Mouse (Mus musculus) CD8-positive naive resting alpha-beta T cell, adult 2 months (primary cell): Measurements from ENCODE around the gene Mmp14.

Source experiments
- DNase-seq, 2 experiments: peaks; one replicate each; pipeline ENCODE4 v3.0.0; 2022; ENCODE audit warnings: low read depth in 2 of 2, low spot score in 2 of 2

The Mmp14 gene

GRCm38 (mm10) chr14:54413877-54414700 lies 17.3 kb upstream of the Mmp14 start:
- DNase-seq: no peak

DNA sequence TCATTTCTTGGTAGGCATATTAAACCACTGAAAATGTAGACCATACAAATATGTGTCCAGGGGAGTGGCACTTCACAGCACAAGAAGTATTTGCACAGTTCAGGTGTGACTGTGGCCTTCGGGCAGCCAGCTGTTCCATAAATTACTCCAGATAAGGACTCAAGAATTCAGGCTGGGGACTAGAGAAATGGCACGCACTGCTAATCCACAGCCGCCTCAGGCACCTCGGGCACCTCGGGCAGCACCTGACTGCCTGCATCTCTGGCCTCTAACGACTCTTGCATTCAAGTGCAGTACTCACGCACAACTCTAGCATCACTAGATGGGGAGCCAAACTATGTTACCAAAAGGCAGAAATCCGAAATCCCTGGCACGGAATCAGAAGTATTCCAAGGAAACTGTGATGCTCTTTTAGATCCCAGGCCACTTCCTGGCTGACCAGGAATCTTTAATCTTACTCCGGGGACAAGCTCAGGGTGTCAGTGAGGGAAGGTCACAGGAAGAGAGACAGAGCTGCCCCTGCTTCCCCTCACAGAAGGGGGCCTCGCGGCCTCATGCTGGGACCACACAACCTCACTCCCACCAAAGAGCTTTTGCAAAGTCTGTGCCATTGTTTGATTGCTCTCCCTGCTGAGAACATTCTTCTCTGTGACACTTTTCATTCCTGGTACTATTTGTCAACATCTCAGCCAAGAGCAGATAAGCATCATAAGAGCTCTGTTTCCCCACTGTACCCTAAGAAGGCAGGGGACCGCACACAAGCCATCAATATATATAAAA lies 16.0 kb upstream of the Mmp14 start:
- DNase-seq: no peak

GRCm38 (mm10) chr14:54416229-54416775 lies 15.1 kb upstream of the Mmp14 start:
- DNase-seq: no peak

DNA sequence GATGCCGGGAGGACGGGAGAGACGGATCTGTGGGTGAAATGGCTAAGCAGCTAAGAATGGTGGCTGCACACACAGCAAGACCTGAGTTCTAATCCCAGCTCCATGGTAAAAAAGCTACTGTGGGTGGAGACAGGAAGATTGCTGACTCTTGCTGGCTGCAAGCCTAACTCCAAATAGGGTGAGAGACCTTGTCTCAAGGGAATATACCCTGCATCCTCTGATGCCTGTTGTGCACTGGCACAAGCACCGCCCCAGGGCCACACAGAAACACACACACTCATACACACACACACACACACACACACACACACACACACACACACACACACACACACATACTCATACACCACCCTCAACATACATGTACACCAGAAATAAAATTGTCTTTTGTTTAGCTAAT lies 14.6 kb upstream of the Mmp14 start:
- no peak for DNase-seq

DNA sequence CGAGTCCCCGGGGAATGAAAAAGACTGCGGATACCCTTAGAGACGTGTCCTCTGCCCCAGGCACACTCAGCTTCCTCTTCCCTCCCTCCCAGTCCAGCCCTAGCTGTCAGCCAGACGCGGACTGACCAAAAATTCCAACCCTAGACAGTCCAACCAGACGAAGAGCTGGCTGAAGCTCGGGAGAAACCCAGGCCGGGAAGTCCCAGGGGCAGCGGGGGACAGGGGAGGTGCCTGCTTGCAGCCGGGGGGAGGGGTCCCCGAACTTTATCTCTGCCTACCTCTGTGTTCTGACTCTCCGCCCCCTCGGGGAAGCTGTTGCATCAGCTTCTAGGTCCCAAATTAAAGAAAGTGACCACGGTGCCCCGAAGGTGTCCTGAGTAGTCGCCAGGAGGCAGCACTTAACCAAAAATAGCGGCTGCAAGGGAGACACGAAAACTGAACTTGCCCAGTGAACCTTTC lies 13.8 kb upstream of the Mmp14 start, which contains the start of gene Slc7a7:
Gene Slc7a7, minus strand, starts transcription at position 158 of the 459 bp plus-strand sequence.
- no peak for DNase-seq

DNA sequence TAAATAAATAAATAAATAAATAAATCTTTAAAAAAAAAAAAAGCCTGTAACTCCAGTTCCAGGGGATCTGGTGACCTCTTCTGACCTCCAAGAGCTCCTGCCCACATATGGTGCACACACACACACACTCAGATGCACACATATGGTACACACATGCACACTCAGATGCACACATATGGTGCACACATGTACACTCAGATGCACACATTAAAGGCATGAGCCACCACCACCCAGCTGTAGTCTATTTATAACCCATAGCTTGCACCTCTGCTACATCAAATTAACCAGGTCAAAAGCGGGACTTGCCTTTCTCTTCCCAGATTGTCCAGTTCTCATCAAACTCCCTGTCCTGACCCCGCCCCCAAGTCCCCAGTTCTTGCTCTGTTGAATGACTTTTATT lies 10.4 kb upstream of the Mmp14 start:
- DNase-seq: no peak

GRCm38 (mm10) chr14:54423406-54423805 lies 8.0 kb upstream of the Mmp14 start:
- peak in 1 of 2 experiments; percentile 38 for DNase-seq

DNA sequence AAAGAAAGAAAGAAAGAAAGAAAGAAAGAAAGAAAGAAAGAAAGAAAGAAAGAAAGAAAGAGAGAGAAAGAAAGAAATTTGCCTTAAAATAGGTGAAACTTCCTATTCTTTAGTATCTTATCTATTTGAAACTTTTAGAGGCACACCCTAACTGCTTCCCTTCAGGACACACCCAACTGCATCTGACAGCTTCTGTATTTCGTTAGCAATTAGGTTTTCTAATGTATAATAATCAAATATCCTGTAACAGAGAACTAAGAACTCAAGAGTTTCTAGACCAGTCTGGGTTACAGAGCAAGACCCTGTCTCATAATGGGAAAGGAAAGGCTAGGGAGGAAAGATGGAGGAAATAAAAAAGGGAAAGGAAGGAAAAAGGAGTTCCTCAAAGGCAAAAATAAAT lies 6.8 kb upstream of the Mmp14 start:
- DNase-seq: no peak

DNA sequence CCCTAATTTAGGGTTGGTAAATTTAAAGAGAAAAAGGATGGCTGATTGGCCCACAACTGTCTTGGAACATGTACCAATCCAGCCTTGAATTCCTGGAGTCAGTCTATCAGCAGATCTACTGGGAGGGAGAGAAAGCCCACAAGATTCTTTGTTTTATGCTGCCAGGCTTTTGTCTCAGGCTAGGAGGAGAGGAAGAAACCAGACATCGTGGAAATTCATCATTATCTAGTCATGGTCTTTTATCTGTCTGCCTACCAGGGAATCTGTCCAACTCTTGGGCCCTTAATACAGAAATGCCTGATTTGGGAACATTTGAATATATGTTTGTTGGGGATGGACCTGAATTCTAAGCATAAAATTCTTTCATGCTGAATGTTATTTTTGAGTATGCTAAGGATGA lies 5.9 kb upstream of the Mmp14 start:
- no peak for DNase-seq

- DNase-seq: no peak
These were observed 5.3 kb upstream of the Mmp14 start for GRCm38 (mm10) chr14:54426003-54426688.

DNA sequence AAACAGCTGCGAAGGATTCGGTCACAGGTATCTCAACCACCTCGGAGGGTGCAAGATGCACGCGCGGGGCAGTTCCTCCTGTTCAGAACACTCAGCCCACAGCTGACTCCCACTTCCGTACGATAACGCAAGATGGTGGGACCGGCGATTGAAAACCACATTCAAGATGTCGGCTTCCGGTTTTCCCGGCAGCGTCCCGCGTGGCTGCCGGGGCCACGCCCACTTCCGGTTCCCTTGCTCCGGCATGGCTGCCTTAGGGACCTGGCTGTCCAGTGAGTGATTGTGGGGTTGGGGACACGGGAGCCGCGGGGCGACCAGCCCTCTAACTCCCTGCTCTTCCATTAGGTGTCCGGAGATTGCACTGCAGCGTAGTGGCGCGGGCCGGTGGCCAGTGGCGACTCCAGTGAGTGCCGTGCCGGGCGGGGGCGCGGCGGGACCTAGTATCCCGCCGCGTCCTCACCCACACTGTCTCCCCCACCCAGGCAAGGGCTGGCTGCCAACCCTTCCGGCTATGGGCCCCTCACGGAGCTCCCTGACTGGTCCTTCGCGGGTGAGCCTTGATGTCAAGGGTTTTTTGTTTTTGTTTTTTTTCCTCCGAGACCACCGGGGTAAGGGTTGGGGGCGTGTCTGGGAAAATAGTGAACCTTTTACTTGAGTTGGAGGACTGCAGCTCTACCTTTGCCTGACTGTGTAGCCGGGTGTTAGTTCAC lies 4.6 kb upstream of the Mmp14 start, which contains the start of gene Mrpl52:
Gene Mrpl52, plus strand, starts transcription at position 221 of the 710 bp plus-strand sequence.
- DNase-seq: peak; percentile 55 to 64

DNA sequence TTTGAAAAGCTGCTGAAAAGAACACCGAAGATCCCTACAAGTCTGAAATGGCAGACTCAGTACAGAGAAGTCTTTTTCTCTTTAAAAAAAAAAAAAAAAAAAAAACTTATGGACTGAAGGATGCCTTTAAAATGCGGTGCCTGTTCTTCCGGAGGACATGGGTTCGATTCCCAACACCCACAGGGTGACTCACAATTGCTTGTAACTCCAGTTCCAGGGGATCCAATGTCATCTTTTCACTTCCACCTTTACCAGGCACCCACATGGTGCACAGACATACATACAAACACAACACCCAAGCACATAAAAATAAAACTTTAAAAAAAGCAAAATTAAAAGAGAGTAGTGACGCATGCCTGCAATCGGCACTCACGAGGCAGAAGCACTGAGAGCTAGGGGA lies 3.7 kb upstream of the Mmp14 start:
- no peak for DNase-seq

GRCm38 (mm10) chr14:54428421-54428820 lies 3.0 kb upstream of the Mmp14 start:
- DNase-seq: no peak

DNA sequence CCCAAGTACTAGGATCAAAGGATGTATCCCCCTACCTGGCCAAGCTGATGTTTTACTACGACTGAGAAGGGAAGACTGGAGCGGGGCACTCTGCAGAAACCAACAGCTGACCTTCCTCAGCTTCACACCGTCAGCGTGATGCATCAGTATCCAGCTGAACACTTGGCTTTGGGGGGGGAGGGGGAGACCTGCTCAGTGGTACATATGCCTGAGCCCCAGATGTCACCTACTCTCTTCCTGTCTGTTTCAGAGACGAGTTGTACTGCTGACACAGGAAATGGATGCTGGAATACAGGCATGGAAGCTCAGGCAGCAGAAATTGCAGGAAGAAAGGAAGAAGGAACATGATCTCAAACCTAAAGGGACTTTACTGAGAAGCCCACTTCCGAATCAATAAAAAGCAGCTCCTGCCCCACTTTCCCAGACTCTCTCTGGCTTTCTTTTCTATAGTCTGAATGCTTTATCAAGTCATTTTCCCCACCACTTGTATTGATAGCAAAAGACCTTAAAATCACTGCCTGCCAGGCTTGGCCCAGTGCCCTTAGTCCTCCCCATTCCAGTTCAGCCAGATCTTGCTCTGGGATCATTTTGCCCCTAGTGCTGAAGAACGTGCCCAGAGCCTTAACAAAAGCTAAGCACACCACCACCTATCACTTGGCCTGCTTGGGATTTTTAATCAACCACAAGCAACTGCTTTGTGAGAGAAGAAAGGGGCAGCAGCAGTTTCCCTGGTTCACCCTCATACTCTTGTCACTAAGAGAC lies 1.9 kb upstream of the Mmp14 start:
- no peak for DNase-seq

- no peak for DNase-seq
These were observed 836 bp upstream of the Mmp14 start for GRCm38 (mm10) chr14:54430406-54431145.

GRCm38 (mm10) chr14:54432078-54432836 lies 845 bp downstream of the Mmp14 start:
- peak; percentile 6 to 14 for DNase-seq

- DNase-seq: no peak
These were observed 1.7 kb downstream of the Mmp14 start for GRCm38 (mm10) chr14:54432837-54433830.
